Mouse (Mus musculus) stomach, postnatal 0 days (tissue): ENCODE results near the gene Cux1. TPM values are rescaled to one million over a fixed set of nuclear protein-coding genes. Genes with fewer than 3 reads are reported as not detected.

Source experiments
- ATAC-seq: fragments of 200-750 bp; cut with Nextera tagmentation; 2 replicates; pipeline ENCODE4 v1.8.0; 2017; ENCODE audit not compliant: low FRiP score, low TSS enrichment
- DNase-seq: peaks from one replicate; pipeline ENCODE4 v3.0.0-alpha.2; 2016; ENCODE audit warnings: low spot score
- H3K27ac ChIP-seq: fragments of 300-500 bp; sonication (generic); replicated peaks from 2 replicates; pipeline ENCODE4 v1.5.1; 2014; ENCODE audit warnings: mild to moderate bottlenecking, control low read depth
- H3K27me3 ChIP-seq: fragments of 300-500 bp; sonication (generic); 2 replicates; pipeline ENCODE4 v1.6.1; 2014; ENCODE audit warnings: low read length; ENCODE audit not compliant: control insufficient read depth, insufficient read depth
- H3K36me3 ChIP-seq: fragments of 300-500 bp; sonication (generic); 2 replicates; pipeline ENCODE4 v1.6.1; 2014; ENCODE audit warnings: low read length, mixed read lengths; ENCODE audit not compliant: control insufficient read depth, insufficient read depth
- H3K4me1 ChIP-seq: fragments of 300-500 bp; sonication (generic); replicated peaks from 2 replicates; pipeline ENCODE4 v1.6.1; 2014; ENCODE audit warnings: antibody characterized with exemption; ENCODE audit not compliant: control insufficient read depth, insufficient read depth
- H3K4me2 ChIP-seq: fragments of 300-500 bp; sonication (generic); replicated peaks from 2 replicates; pipeline ENCODE4 v1.6.1; 2014; ENCODE audit warnings: low read depth, mild to moderate bottlenecking, control low read depth, moderate library complexity
- H3K4me3 ChIP-seq: fragments of 300-500 bp; sonication (generic); 2 replicates; pipeline ENCODE4 v1.5.1; 2014; ENCODE audit warnings: low read depth, low read length, control low read depth
- H3K9ac ChIP-seq: fragments of 300-500 bp; sonication (generic); 2 replicates; pipeline ENCODE4 v1.6.1; 2014; ENCODE audit warnings: mild to moderate bottlenecking, low read length, control low read depth, mixed read lengths
- H3K9me3 ChIP-seq: fragments of 300-500 bp; sonication (generic); 2 replicates; pipeline ENCODE4 v1.6.1; 2016; ENCODE audit warnings: low read length; ENCODE audit not compliant: control insufficient read depth
- CTCF ChIP-seq: IDR thresholded peaks from 2 replicates; pipeline ENCODE4 v1.5.1; 2016; ENCODE audit warnings: antibody characterized with exemption, low read depth, mild to moderate bottlenecking, moderate library complexity
- EP300 ChIP-seq: optimal IDR thresholded peaks from 2 replicates; pipeline ENCODE3; 2016; ENCODE audit warnings: antibody characterized with exemption
- WGBS: fragments of 180-500 bp; shearing (Covaris S2); extraction: QIAGEN DNeasy Blood & Tissue Kit; methylation state at CpG from one replicate; pipeline ENCODE4 v1.1.7; 2014; 5-methylcytosine and 5-hydroxymethylcytosine counted together
- polyA plus RNA-seq: library from polyadenylated mRNA; unstranded; fragments of >200 nt; fragmentation: Nextera tagmentation; extraction: Ambion mirVana; gene quantifications from 2 replicates; pipeline ENCODE4 v1.2.1, GENCODE M21; 2015

Cux1 gene
- polyA plus RNA-seq, 1 experiment from 2014 or later: 33.7 TPM

- Histone ChIP-seq H3K9ac (no peak overlapping the region), H3K27ac (no peak overlapping the region), H3K36me3 (no peaks in the 10 kb centered on the region), H3K9me3 (no peaks in the 10 kb centered on the region), H3K4me1 (peaks cover 17% of the 10 kb centered on the region), H3K4me3 (no peak overlapping the region), H3K4me2 (no peak overlapping the region), H3K27me3 (no peaks in the 10 kb centered on the region)
- TF ChIP-seq EP300: no peak
- no peak for TF ChIP-seq CTCF
- DNase-seq: no peak
- 58% methylated on average over 1 of the region's 1 CpGs for WGBS
- no peak for ATAC-seq
Observed at GRCm38 (mm10) chr5:136469301-136469700, 98.0 kb downstream of the Cux1 start.

- H3K4me2 ChIP-seq: no peak overlapping the region
- TF ChIP-seq CTCF: peak; percentile 46
- TF ChIP-seq EP300: no peak
- H3K9ac ChIP-seq: no peak overlapping the region
- peak; percentile 70 for ATAC-seq
- WGBS: 13% methylated on average over 6 of the region's 8 CpGs
- peak overlapping the region; percentile 53 for H3K27ac ChIP-seq
- peaks cover 19% of the 10 kb centered on the region for H3K4me1 ChIP-seq
- peak; percentile 69 for DNase-seq
- H3K36me3 ChIP-seq: no peaks in the 10 kb centered on the region
- no peaks in the 10 kb centered on the region for H3K9me3 ChIP-seq
- no peaks in the 10 kb centered on the region for H3K27me3 ChIP-seq
- no peak overlapping the region for H3K4me3 ChIP-seq
Observed at GRCm38 (mm10) chr5:136467360-136467999, 99.8 kb downstream of the Cux1 start.

- DNase-seq: peak; percentile 49
- peak; percentile 30 for TF ChIP-seq CTCF
- no peak for TF ChIP-seq EP300
- Histone ChIP-seq H3K4me2 (peak overlapping the region; percentile 6; the same call in 1 of the 2 replicates), H3K9me3 (no peaks in the 10 kb centered on the region), H3K27ac (peak overlapping the region; percentile 69; the same call in 1 of the 2 replicates), H3K4me3 (no peak overlapping the region), H3K4me1 (peaks cover 19% of the 10 kb centered on the region), H3K27me3 (no peaks in the 10 kb centered on the region), H3K9ac (peak overlapping the region; percentile 28; the same call in 1 of the 2 replicates), H3K36me3 (no peaks in the 10 kb centered on the region)
- WGBS: 31% methylated on average over 11 of the region's 11 CpGs
- peak; percentile 52; the same call in 1 of the 2 replicates for ATAC-seq
Observed at GRCm38 (mm10) chr5:136465770-136466406, 101.4 kb downstream of the Cux1 start.

- Histone ChIP-seq H3K36me3 (no peaks in the 10 kb centered on the region), H3K9me3 (no peaks in the 10 kb centered on the region), H3K27me3 (no peaks in the 10 kb centered on the region), H3K4me3 (no peak overlapping the region), H3K4me1 (peaks cover 19% of the 10 kb centered on the region), H3K9ac (peak overlapping the region; percentile 28; the same call in 1 of the 2 replicates), H3K4me2 (peak overlapping the region; percentile 6; the same call in 1 of the 2 replicates), H3K27ac (peak overlapping the region; percentile 69; the same call in 1 of the 2 replicates)
- ATAC-seq (peak; percentile 43), DNase-seq (no peak)
- TF ChIP-seq CTCF (no peak), EP300 (no peak)
- 47% methylated on average over 5 of the region's 5 CpGs for WGBS
Observed at GRCm38 (mm10) chr5:136465366-136465765, 101.9 kb downstream of the Cux1 start.

- H3K4me3 ChIP-seq: no peak overlapping the region
- H3K4me2 ChIP-seq: no peak overlapping the region
- no peak overlapping the region for H3K9ac ChIP-seq
- no peaks in the 10 kb centered on the region for H3K27me3 ChIP-seq
- no peaks in the 10 kb centered on the region for H3K9me3 ChIP-seq
- ATAC-seq (no peak), DNase-seq (no peak)
- 0 out of 2 replicates have a peak overlapping the region, but pooled peaks have one; percentile 69 for H3K27ac ChIP-seq
- WGBS: 70% methylated on average over 3 of the region's 3 CpGs
- no peaks in the 10 kb centered on the region for H3K36me3 ChIP-seq
- peaks cover 19% of the 10 kb centered on the region for H3K4me1 ChIP-seq
- no peak for TF ChIP-seq CTCF
Observed at GRCm38 (mm10) chr5:136464849-136465248, 102.4 kb downstream of the Cux1 start.

GRCm38 (mm10) chr5:136464128-136464527 lies 103.2 kb downstream of the Cux1 start:
- 38% methylated on average over 2 of the region's 2 CpGs for WGBS
- Histone ChIP-seq H3K9ac (no peak overlapping the region), H3K4me3 (no peak overlapping the region), H3K4me1 (peaks cover 19% of the 10 kb centered on the region), H3K27me3 (no peaks in the 10 kb centered on the region), H3K9me3 (no peaks in the 10 kb centered on the region), H3K4me2 (no peak overlapping the region), H3K36me3 (no peaks in the 10 kb centered on the region), H3K27ac (no peak overlapping the region)
- no peak for TF ChIP-seq CTCF
- TF ChIP-seq EP300: no peak
- DNase-seq: no peak
- no peak for ATAC-seq
